Mouse (Mus musculus) midbrain, embryonic 14.5 days (tissue): ENCODE data around the gene Dgkq. TPM values are rescaled to one million over a fixed set of nuclear protein-coding genes. Genes with fewer than 3 reads are reported as not detected.

Source experiments
- ATAC-seq: fragments of 200-750 bp; cut with Nextera tagmentation; 2 replicates; pipeline ENCODE4 v1.8.0; 2017; ENCODE audit warnings: moderate number of reproducible peaks, moderate library complexity; ENCODE audit not compliant: low FRiP score, low TSS enrichment
- DNase-seq: peaks from one replicate; pipeline ENCODE4 v3.0.0-alpha.2; 2015
- H3K27ac ChIP-seq: fragments of 300-500 bp; sonication (generic); replicated peaks from 2 replicates; pipeline ENCODE4 v1.5.1; 2014; ENCODE audit warnings: mild to moderate bottlenecking, low read depth, low read length, moderate library complexity
- H3K27me3 ChIP-seq: fragments of 300-500 bp; sonication (generic); 2 replicates; pipeline ENCODE4 v1.6.1; 2014; ENCODE audit warnings: low read length, control low read depth, mixed read lengths; ENCODE audit not compliant: control insufficient read depth, insufficient read depth
- H3K36me3 ChIP-seq: fragments of 300-500 bp; sonication (generic); 2 replicates; pipeline ENCODE4 v1.6.1; 2014; ENCODE audit warnings: low read length, control low read depth; ENCODE audit not compliant: control insufficient read depth, insufficient read depth
- H3K4me1 ChIP-seq: fragments of 300-500 bp; sonication (generic); 2 replicates; pipeline ENCODE4 v1.6.1; 2014; ENCODE audit warnings: mild to moderate bottlenecking, antibody characterized with exemption, low read length, control low read depth; ENCODE audit not compliant: control insufficient read depth, insufficient read depth
- H3K4me2 ChIP-seq: fragments of 300-500 bp; sonication (generic); 2 replicates; pipeline ENCODE4 v1.6.1; 2014; ENCODE audit warnings: mild to moderate bottlenecking, low read length, moderate library complexity
- H3K4me3 ChIP-seq: fragments of 300-500 bp; sonication (generic); replicated peaks from 2 replicates; pipeline ENCODE4 v1.5.1; 2014; ENCODE audit warnings: low read depth, low read length
- H3K9ac ChIP-seq: fragments of 300-500 bp; sonication (generic); replicated peaks from 2 replicates; pipeline ENCODE4 v1.6.1; 2014; ENCODE audit warnings: mild to moderate bottlenecking, low read length, moderate library complexity
- H3K9me3 ChIP-seq: fragments of 300-500 bp; sonication (generic); 2 replicates; pipeline ENCODE4 v1.6.1; 2016; ENCODE audit warnings: low read length, control low read depth, mixed read lengths; ENCODE audit not compliant: control insufficient read depth
- WGBS: fragments of 180-500 bp; shearing (Covaris S2); extraction: QIAGEN DNeasy Blood & Tissue Kit; methylation state at CpG from one replicate; pipeline ENCODE4 v1.1.7; 2014; 5-methylcytosine and 5-hydroxymethylcytosine counted together
- polyA plus RNA-seq: library from polyadenylated mRNA; unstranded; fragments of >200 nt; fragmentation: Nextera tagmentation; extraction: Ambion mirVana; gene quantifications from 2 replicates; pipeline ENCODE4 v1.2.1, GENCODE M21; 2014

The Dgkq gene
- polyA plus RNA-seq, 1 experiment from 2014 or later, result 24.4 TPM

- DNase-seq (peak; percentile 90), ATAC-seq (peak; percentile 86)
- H3K4me2 ChIP-seq, result peak overlapping the region; percentile 57
- H3K27me3 ChIP-seq, result no peaks in the 10 kb centered on the region
- no peaks in the 10 kb centered on the region for H3K36me3 ChIP-seq
- peaks cover 17% of the 10 kb centered on the region; the same call in 1 of the 2 replicates for H3K4me1 ChIP-seq
- peak overlapping the region; percentile 34 for H3K4me3 ChIP-seq
- 2% methylated on average over 25 of the region's 25 CpGs for WGBS
- no peaks in the 10 kb centered on the region for H3K9me3 ChIP-seq
- peak overlapping the region; percentile 89 for H3K27ac ChIP-seq
- peak overlapping the region; percentile 46 for H3K9ac ChIP-seq
Observed at GRCm38 (mm10) chr5:108677605-108678295, 8.3 kb upstream of the Dgkq start.

- Histone ChIP-seq H3K4me2 (peak overlapping the region; percentile 57), H3K4me3 (peak overlapping the region; percentile 34), H3K4me1 (peaks cover 17% of the 10 kb centered on the region; the same call in 1 of the 2 replicates), H3K9me3 (no peaks in the 10 kb centered on the region), H3K9ac (peak overlapping the region; percentile 46), H3K27ac (peak overlapping the region; percentile 89), H3K36me3 (peaks cover 5% of the 10 kb centered on the region; the same call in 1 of the 2 replicates), H3K27me3 (no peaks in the 10 kb centered on the region)
- 12% methylated on average over 5 of the region's 5 CpGs for whole genome bisulfite sequencing
- DNase-seq (no peak), ATAC-seq (peak; percentile 50; the same call in 1 of the 2 replicates)
Observed at GRCm38 (mm10) chr5:108676772-108677498, 7.5 kb upstream of the Dgkq start.

- peaks cover 17% of the 10 kb centered on the region; the same call in 1 of the 2 replicates for H3K4me1 ChIP-seq
- H3K36me3 ChIP-seq, result peaks cover 10% of the 10 kb centered on the region; the same call in 1 of the 2 replicates
- no peaks in the 10 kb centered on the region for H3K9me3 ChIP-seq
- H3K27ac ChIP-seq, result no peak within 1 kb of the TSS
- no peaks in the 10 kb centered on the region for H3K27me3 ChIP-seq
- no peak within 1 kb of the TSS for H3K9ac ChIP-seq
- no peak for DNase-seq
- H3K4me3 ChIP-seq, result no peak within 1 kb of the TSS
- WGBS, result 78% methylated on average over 9 of the region's 9 CpGs
- H3K4me2 ChIP-seq, result no peak within 1 kb of the TSS
- no peak for ATAC-seq
Observed at GRCm38 (mm10) chr5:108675251-108675816, 5.9 kb upstream of the Dgkq start, which contains the start of gene Slc26a1. Slc26a1 (minus strand) TSS chr5:108675569.

- H3K27me3 ChIP-seq, result no peaks in the 10 kb centered on the region
- no peak overlapping the region for H3K4me3 ChIP-seq
- H3K4me1 ChIP-seq, result peaks cover 24% of the 10 kb centered on the region
- H3K9ac ChIP-seq, result no peak overlapping the region
- no peak overlapping the region for H3K4me2 ChIP-seq
- H3K9me3 ChIP-seq, result no peaks in the 10 kb centered on the region
- H3K27ac ChIP-seq, result no peak overlapping the region
- 86% methylated on average over 2 of the region's 2 CpGs for WGBS
- DNase-seq (no peak), ATAC-seq (no peak)
- H3K36me3 ChIP-seq, result peaks cover 10% of the 10 kb centered on the region; the same call in 1 of the 2 replicates
Observed at GRCm38 (mm10) chr5:108674624-108675023, 5.2 kb upstream of the Dgkq start.

GRCm38 (mm10) chr5:108671757-108672156, 2.3 kb upstream of the Dgkq start:
- Histone ChIP-seq H3K27me3 (no peaks in the 10 kb centered on the region), H3K4me2 (no peak overlapping the region), H3K4me1 (peaks cover 19% of the 10 kb centered on the region), H3K9ac (no peak overlapping the region), H3K9me3 (no peaks in the 10 kb centered on the region), H3K4me3 (no peak overlapping the region), H3K27ac (no peak overlapping the region), H3K36me3 (peaks cover 10% of the 10 kb centered on the region; the same call in 1 of the 2 replicates)
- DNase-seq, result no peak
- ATAC-seq, result no peak
- WGBS, result 94% methylated on average over 12 of the region's 12 CpGs

- ATAC-seq, result no peak
- no peak overlapping the region for H3K27ac ChIP-seq
- H3K4me1 ChIP-seq, result peaks cover 17% of the 10 kb centered on the region
- peaks cover 10% of the 10 kb centered on the region; the same call in 1 of the 2 replicates for H3K36me3 ChIP-seq
- no peak overlapping the region for H3K9ac ChIP-seq
- peak; percentile 47 for DNase-seq
- no peaks in the 10 kb centered on the region for H3K9me3 ChIP-seq
- H3K4me2 ChIP-seq, result no peak overlapping the region
- H3K27me3 ChIP-seq, result no peaks in the 10 kb centered on the region
- H3K4me3 ChIP-seq, result no peak overlapping the region
Observed at GRCm38 (mm10) chr5:108670785-108671184, 1.3 kb upstream of the Dgkq start.

- H3K9ac ChIP-seq, result no peak overlapping the region; the same call in 1 of the 2 replicates
- no peak overlapping the region; the same call in 1 of the 2 replicates for H3K4me3 ChIP-seq
- H3K27ac ChIP-seq, result 0 out of 2 replicates have a peak overlapping the region, but pooled peaks have one; percentile 88
- H3K36me3 ChIP-seq, result peaks cover 10% of the 10 kb centered on the region; the same call in 1 of the 2 replicates
- ATAC-seq, result no peak
- no peak for DNase-seq
- H3K27me3 ChIP-seq, result no peaks in the 10 kb centered on the region
- 86% methylated on average over 9 of the region's 9 CpGs for WGBS
- no peaks in the 10 kb centered on the region for H3K9me3 ChIP-seq
- H3K4me1 ChIP-seq, result peaks cover 17% of the 10 kb centered on the region
- H3K4me2 ChIP-seq, result peak overlapping the region; percentile 85
Observed at GRCm38 (mm10) chr5:108669986-108670385, 514 bp upstream of the Dgkq start.

GRCm38 (mm10) chr5:108668387-108668932, 1.0 kb downstream of the Dgkq start:
- peak overlapping the region; percentile 88 for H3K27ac ChIP-seq
- H3K4me1 ChIP-seq, result peaks cover 17% of the 10 kb centered on the region
- peak overlapping the region; percentile 56 for H3K4me3 ChIP-seq
- peak overlapping the region; percentile 65 for H3K9ac ChIP-seq
- H3K36me3 ChIP-seq, result peaks cover 10% of the 10 kb centered on the region; the same call in 1 of the 2 replicates
- 9% methylated on average over 3 of the region's 3 CpGs for WGBS
- no peaks in the 10 kb centered on the region for H3K9me3 ChIP-seq
- no peaks in the 10 kb centered on the region for H3K27me3 ChIP-seq
- ATAC-seq (no peak), DNase-seq (no peak)
- H3K4me2 ChIP-seq, result peak overlapping the region; percentile 85
